Mouse (Mus musculus) erythroblast, embryonic 14.5 days (primary cell): ENCODE measurements around the gene Tmem131.

Source experiments
- GATA1 ChIP-seq: IDR thresholded peaks from 2 replicates; pipeline ENCODE4 v1.6.1; 2012; ENCODE audit warnings: low read length, inconsistent platforms, mixed read lengths
- TAL1 ChIP-seq: IDR thresholded peaks from 3 replicates; pipeline ENCODE4 v1.6.1; 2012; ENCODE audit warnings: low read length, inconsistent platforms, mixed read lengths

GRCm38 (mm10) chr1:36922623-36923421, 20.6 kb downstream of the Tmem131 start:
- TF ChIP-seq TAL1 (0 out of 3 replicates have a peak, but pooled peaks have one; percentile 12), GATA1 (no peak)
